Mouse (Mus musculus): ENCODE results near the gene Gm20431.

DNA sequence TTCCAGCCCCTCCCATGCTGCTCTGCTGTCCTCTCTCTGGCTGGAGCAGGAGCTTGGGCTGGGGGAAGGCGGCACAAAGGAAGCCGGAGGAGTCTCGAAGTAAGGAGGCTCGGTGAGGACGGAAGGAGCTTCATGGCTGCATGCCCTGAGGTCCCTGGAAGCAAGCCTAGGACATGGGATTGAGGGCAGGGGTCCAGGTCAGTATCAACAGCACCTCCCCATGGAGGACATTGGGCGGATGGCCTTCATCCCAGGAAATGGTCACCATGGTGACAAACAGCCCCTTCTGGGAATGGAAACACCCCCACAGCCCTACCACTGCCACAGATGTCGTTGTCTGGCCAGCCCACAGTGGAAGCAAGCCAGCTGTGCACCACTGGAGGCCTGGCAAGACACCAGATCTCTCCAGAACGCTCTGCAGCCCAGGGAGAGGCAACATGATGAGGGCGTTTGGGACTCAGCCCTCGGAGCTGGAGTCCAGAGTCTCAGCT, 66.8 kb downstream of the Gm20431 start:
- TF ChIP-seq CTCF (IDR thresholded peaks at IDR 0.05; ENCODE audit: extremely low read depth, insufficient read depth, low read length) (no peak), POLR2A (IDR thresholded peaks at IDR 0.05; ENCODE audit: extremely low read depth, insufficient read depth, low read length) (no peak)

Data from cortical plate, adult 2 months (tissue).